Mouse (Mus musculus): ENCODE measurements around the gene Epha6. TPM values are rescaled to one million over a fixed set of nuclear protein-coding genes. Genes with fewer than 3 reads are reported as not detected.
"Not testable (repeated sequence)": the region's sequence is repeated elsewhere in the genome, so short reads cannot be mapped to it uniquely, and the experiment has no call there.

The Epha6 gene
- polyA plus RNA-seq, 1 experiment: not detected

GRCm38 (mm10) chr16:59969816-59970215, 635.5 kb downstream of the Epha6 start:
- no peak for DNase-seq (ENCODE audit: low read depth)

GRCm38 (mm10) chr16:59955731-59956130, 649.6 kb downstream of the Epha6 start:
- no peak for DNase-seq (ENCODE audit: low read depth)

- no peak for DNase-seq (ENCODE audit: low read depth)
Observed at GRCm38 (mm10) chr16:59923696-59924095, 681.6 kb downstream of the Epha6 start.

DNA sequence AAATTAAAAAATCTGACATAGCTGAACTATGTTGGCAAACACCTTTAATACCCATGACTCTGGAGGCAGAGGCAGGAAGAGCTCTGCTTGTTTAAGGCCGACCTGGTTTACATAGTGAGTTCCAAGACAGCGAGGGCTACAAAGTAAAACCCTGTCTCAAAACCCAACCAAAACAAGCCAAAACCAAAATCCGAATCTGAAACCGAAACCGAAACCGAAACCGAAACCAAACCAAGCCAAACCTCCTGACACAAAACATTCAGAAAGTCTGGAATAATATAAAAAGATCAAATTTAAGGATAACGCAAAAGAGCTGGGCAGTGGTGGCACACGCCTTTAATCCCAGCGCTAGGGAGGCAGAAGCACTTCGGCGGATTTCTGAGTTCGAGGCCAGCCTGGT, 725.3 kb downstream of the Epha6 start:
- DNase-seq (ENCODE audit: low read depth): no peak

- DNase-seq (ENCODE audit: low read depth): no peak
Observed at GRCm38 (mm10) chr16:59871792-59872191, 733.5 kb downstream of the Epha6 start.

DNA sequence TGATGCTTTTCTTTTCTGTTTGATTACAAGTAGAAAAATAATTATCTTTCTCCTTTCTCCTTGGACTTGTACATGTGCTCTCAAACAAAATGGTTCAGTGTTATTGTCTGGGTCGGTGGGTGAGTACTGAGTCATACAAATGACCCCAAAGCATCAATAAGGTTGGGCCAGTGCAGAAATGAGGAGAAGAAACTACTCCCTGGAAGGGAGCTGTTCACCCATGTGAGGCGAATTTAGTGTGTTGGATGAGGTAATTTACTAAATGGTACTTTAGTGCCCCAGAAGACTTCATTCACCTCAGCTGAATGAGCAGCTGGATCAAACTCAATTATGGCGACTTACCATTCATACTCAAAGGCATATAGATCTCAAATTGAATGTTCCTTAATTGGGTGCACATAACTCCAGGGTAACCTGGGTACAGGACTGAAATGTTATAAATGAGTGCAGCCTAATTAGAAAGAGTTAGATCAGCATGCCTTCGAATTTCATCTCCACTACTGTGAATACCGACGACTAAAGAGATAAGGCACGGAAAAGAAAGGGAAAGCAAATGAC, 751.1 kb downstream of the Epha6 start:
- no peak for DNase-seq (ENCODE audit: low read depth)

DNA sequence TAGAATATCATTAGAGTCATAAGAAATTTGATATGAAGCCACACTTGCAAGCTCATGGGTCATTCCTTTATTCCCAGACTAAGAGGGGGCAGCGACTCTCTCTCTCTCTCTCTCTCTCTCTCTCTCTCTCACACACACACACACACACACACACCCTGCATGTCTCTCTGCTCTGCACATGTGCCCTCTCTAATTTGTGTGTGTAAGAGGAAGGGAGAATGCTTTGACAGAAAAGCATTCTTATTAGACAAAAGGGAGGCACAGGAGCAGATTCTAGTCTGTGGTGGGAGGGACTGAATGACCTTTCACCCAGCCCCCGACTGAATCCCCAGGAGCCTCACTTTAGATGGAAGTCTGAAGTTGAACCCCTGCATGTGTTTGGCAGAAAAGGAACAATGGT, 752.6 kb downstream of the Epha6 start:
- DNase-seq (ENCODE audit: low read depth): no peak

GRCm38 (mm10) chr16:59846574-59846973, 758.8 kb downstream of the Epha6 start:
- DNase-seq (ENCODE audit: low read depth): no peak

- no peak for DNase-seq (ENCODE audit: low read depth)
Observed at GRCm38 (mm10) chr16:59836778-59837177, 768.6 kb downstream of the Epha6 start.

- no peak for DNase-seq (ENCODE audit: low read depth)
Observed at GRCm38 (mm10) chr16:59836304-59836703, 769.0 kb downstream of the Epha6 start.

GRCm38 (mm10) chr16:59832468-59832867, 772.9 kb downstream of the Epha6 start:
- no peak for DNase-seq (ENCODE audit: low read depth)

- no peak for DNase-seq (ENCODE audit: low read depth)
Observed at GRCm38 (mm10) chr16:59829655-59830054, 775.7 kb downstream of the Epha6 start.

DNA sequence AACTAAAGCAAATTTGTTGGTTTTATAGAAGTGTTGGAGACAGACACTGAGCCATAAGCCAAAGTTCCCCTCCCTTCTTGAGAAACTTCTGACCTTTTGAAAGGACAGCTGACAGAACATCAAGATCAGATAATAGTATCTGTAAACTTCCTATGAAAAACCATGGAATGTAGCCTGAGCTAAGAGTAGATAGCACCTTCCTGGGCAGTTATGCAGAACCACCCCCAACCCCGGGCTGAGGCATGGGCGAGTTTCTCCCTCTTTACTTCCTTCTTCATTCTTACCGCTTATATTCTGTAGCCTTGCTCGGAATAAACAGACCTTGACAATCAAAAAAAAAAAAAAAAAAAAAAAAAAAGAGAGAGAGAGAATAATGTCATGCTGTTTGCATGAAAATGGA, 805.5 kb downstream of the Epha6 start:
- not testable (repeated sequence) for DNase-seq (ENCODE audit: low read depth)

- DNase-seq (ENCODE audit: low read depth): no peak
Observed at GRCm38 (mm10) chr16:59772297-59772696, 833.0 kb downstream of the Epha6 start.

DNA sequence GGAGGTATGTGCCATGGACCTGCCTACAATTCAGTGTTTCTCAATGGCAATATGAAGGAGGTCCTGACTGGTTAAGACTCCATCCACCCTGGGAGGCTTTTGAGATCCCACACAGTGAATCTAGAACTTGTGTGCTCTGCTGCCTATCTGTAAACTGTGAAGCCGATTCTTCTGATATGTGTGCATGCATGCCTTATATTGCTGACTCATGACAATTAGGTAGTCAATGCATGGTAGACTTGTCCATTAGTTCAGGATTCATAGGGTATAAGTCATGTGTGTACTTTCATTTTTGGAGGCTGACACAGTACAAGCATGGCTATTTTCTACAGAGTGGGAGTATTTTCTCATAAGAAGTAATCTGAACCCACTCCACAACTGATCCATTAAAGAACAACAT, 834.9 kb downstream of the Epha6 start:
- DNase-seq (ENCODE audit: low read depth): no peak

DNA sequence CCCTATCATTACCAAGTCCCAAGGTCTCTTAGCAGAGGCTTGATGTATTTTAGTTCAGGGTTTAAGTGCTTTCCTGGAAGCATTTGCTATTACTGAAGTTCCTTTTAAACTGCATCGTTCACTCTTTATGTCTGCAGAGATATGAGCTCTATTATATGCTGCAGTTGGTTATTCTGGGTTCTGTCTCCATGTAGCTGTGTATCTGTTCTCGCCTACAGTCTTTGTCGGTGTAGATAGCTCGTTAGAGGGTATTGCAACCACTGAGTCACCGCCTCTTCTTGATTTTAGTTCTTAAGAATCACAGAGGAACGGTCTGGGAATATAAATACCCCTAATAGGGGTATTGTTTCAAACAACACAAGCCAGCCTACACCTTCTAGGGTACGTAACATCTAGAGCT, 835.4 kb downstream of the Epha6 start:
- no peak for DNase-seq (ENCODE audit: low read depth)

DNA sequence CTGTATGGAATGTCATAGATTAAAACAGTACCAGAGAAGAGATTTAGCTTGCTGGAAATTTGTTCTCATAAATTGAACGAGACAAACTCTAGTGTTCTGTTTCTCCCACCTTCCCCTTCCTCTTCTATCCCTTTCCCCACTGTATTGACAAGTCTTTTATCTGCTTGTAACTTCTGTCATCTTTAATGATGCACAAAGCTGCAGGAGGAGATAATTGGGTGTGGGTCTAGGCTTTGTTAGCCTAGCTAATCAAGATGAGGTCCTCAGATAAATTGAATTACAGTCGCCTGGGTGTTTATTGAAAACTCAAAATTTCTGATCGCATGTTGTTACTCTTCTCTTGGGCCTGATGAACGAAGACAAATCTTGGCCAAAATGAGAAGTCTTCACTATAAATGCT, 844.5 kb downstream of the Epha6 start:
- DNase-seq (ENCODE audit: low read depth): no peak

DNA sequence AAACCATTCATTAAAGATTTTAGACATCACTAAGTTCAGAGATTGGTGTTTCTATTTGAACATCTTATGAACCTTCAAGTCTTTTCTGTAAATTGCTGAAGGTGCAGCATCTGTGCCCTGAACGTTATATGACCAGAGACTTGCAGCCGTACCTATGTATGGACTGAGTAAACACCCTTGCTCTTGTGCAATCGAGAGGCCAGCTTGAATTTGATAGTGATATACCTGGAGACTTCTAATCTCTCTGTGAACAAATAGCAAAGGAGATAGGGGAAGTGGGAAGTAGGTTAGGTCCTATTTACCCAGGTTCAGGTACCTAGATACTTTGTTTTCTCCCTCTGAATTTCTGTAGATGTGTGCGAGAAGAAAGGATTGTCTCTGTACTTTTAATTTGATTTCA, 854.4 kb downstream of the Epha6 start:
- DNase-seq (ENCODE audit: low read depth): no peak

GRCm38 (mm10) chr16:59743669-59744068, 861.7 kb downstream of the Epha6 start:
- DNase-seq (ENCODE audit: low read depth): no peak

- DNase-seq (ENCODE audit: low read depth): no peak
Observed at GRCm38 (mm10) chr16:59715524-59715923, 889.8 kb downstream of the Epha6 start.

GRCm38 (mm10) chr16:59693230-59693629, 912.1 kb downstream of the Epha6 start:
- no peak for DNase-seq (ENCODE audit: low read depth)

DNA sequence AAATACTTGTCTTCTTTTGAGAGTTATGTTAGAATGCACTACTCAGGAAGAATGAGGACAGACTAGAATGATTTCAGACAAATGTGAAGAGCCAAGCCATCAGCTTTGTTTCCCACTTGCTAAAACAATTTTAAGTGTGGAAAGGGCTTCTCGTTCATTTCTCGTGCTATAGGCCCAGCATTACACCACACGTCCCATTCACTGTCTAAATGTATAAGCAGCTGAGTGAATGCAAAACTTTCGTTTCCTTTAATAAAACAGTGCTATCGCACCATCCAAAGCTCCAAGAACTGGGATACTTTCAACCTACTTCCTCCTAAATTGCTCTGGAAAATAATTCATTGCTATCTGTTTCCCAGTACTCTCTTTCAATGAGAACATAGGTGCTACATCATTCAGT, 916.2 kb downstream of the Epha6 start:
- no peak for DNase-seq (ENCODE audit: low read depth)

GRCm38 (mm10) chr16:59685135-59685534, 920.2 kb downstream of the Epha6 start:
- no peak for DNase-seq (ENCODE audit: low read depth)

- no peak for DNase-seq (ENCODE audit: low read depth)
Observed at GRCm38 (mm10) chr16:59683434-59683833, 921.9 kb downstream of the Epha6 start.
